Mouse (Mus musculus) liver, embryonic 14.5 days (tissue): ENCODE results near the gene Six6.

Experiments used
- CTCF ChIP-seq: IDR thresholded peaks from 2 replicates; pipeline ENCODE4 v1.5.1; 2016; ENCODE audit warnings: antibody characterized with exemption, low read depth, control low read depth
- EP300 ChIP-seq: IDR thresholded peaks from 2 replicates; pipeline ENCODE4 v1.6.1; 2016; ENCODE audit warnings: antibody characterized with exemption, low read depth

- TF ChIP-seq CTCF (no peak), EP300 (no peak)
These were observed at the start of gene Six6 for GRCm38 (mm10) chr12:72939616-72940015.
